Mouse (Mus musculus) CH12.LX (cell line): Measurements from ENCODE around the gene Krba1. TPM values are rescaled to one million over a fixed set of nuclear protein-coding genes. Genes with fewer than 3 reads are reported as not detected.

Experiments used
- DNase-seq: peaks from one replicate; pipeline ENCODE4 v3.0.0-alpha.2; 2013; ENCODE audit errors: extremely low read depth
- H3K27ac ChIP-seq: 2 replicates; pipeline ENCODE4 v1.5.1; 2012; ENCODE audit warnings: low read depth, mild to moderate bottlenecking, control low read depth, moderate library complexity; ENCODE audit not compliant: insufficient read depth
- H3K27me3 ChIP-seq: replicated peaks from 2 replicates; pipeline ENCODE3; 2012; ENCODE audit warnings: inconsistent platforms
- H3K36me3 ChIP-seq, 2 experiments: replicated peaks in 1 of 2; 2 replicates each; pipeline versions ENCODE3 to v1.6.1; 2012; ENCODE audit warnings: inconsistent platforms in 1 of 2, low read length in 1 of 2, mild to moderate bottlenecking in 1 of 2, mixed read lengths in 1 of 2, moderate library complexity in 1 of 2; ENCODE audit not compliant: control insufficient read depth in 1 of 2, insufficient read depth in 1 of 2
- H3K4me1 ChIP-seq, 2 experiments: 2 replicates each; pipeline ENCODE4 v1.6.1; 2012; ENCODE audit warnings: inconsistent platforms in 1 of 2, moderate library complexity in 1 of 2; ENCODE audit not compliant: insufficient read depth in 2 of 2, control insufficient read depth in 1 of 2
- H3K4me2 ChIP-seq: 2 replicates; pipeline ENCODE4 v1.6.1; 2012; ENCODE audit warnings: low read depth, mild to moderate bottlenecking, control low read depth; ENCODE audit not compliant: poor library complexity, insufficient read depth, severe bottlenecking
- H3K4me3 ChIP-seq, 3 experiments: fragments of 150-350 bp in 1 of 3; sonication (generic) in 1 of 3; replicated peaks in 1 of 3; 2 replicates each; pipeline versions ENCODE3 to v1.5.1; 2011 to 2012; ENCODE audit warnings: low read depth in 2 of 3, low read length in 2 of 3, mild to moderate bottlenecking in 2 of 3, moderate library complexity in 2 of 3, control low read depth in 1 of 3, improper control_type of control experiment in 1 of 3, inconsistent platforms in 1 of 3, mixed read lengths in 1 of 3; ENCODE audit not compliant: poor library complexity in 1 of 3
- H3K79me2 ChIP-seq: replicated peaks from 2 replicates; pipeline ENCODE4 v1.6.1; 2012; ENCODE audit warnings: mild to moderate bottlenecking, moderate library complexity; ENCODE audit not compliant: control insufficient read depth, poor library complexity, insufficient read depth, severe bottlenecking; ENCODE audit errors: extremely low read depth
- H3K9ac ChIP-seq: 2 replicates; pipeline ENCODE4 v1.6.1; 2012; ENCODE audit warnings: low read depth, mild to moderate bottlenecking, control low read depth, moderate library complexity; ENCODE audit not compliant: insufficient read depth
- H3K9me3 ChIP-seq: replicated peaks from 2 replicates; pipeline ENCODE3; 2012; ENCODE audit warnings: low read length, inconsistent platforms, mixed read lengths
- BHLHE40 ChIP-seq: IDR thresholded peaks from 2 replicates; pipeline ENCODE4 v1.6.1; 2011; ENCODE audit warnings: mild to moderate bottlenecking, low read depth, low read length, improper control_type of control experiment
- CHD1 ChIP-seq: IDR thresholded peaks from 2 replicates; pipeline ENCODE4 v1.6.1; 2012; ENCODE audit warnings: low read depth, low read length, improper control_type of control experiment, inconsistent platforms
- CHD2 ChIP-seq: IDR thresholded peaks from 2 replicates; pipeline ENCODE4 v1.6.1; 2011; ENCODE audit warnings: low read length, improper control_type of control experiment
- IRF4 ChIP-seq: IDR thresholded peaks from 2 replicates; pipeline ENCODE4 v1.6.1; 2014; ENCODE audit warnings: low read depth, mild to moderate bottlenecking, inconsistent platforms, low read length, improper control_type of control experiment
- JUN ChIP-seq: IDR thresholded peaks from 2 replicates; pipeline ENCODE4 v1.6.1; 2011; ENCODE audit warnings: low read depth, mild to moderate bottlenecking, low read length, improper control_type of control experiment, moderate library complexity; ENCODE audit not compliant: insufficient read depth
- MAZ ChIP-seq: IDR thresholded peaks from 2 replicates; pipeline ENCODE4 v1.6.1; 2012; ENCODE audit warnings: low read depth, mild to moderate bottlenecking, inconsistent platforms, low read length, improper control_type of control experiment, moderate library complexity
- MEF2A ChIP-seq: IDR thresholded peaks from 2 replicates; pipeline ENCODE4 v1.6.1; 2014; ENCODE audit warnings: low read depth, mild to moderate bottlenecking, inconsistent platforms, low read length, improper control_type of control experiment, borderline replicate concordance
- NELFE ChIP-seq: IDR thresholded peaks from 2 replicates; pipeline ENCODE4 v1.6.1; 2011; ENCODE audit warnings: low read depth, low read length, improper control_type of control experiment
- POLR2A ChIP-seq: IDR thresholded peaks from 2 replicates; pipeline ENCODE4 v1.6.1; 2011; ENCODE audit warnings: low read depth, mild to moderate bottlenecking, improper control_type of control experiment, low read length
- RAD21 ChIP-seq: IDR thresholded peaks from 2 replicates; pipeline ENCODE4 v1.6.1; 2011; ENCODE audit warnings: low read depth, mild to moderate bottlenecking, low read length, improper control_type of control experiment, moderate library complexity
- SMC3 ChIP-seq: IDR thresholded peaks from 2 replicates; pipeline ENCODE4 v1.6.1; 2011; ENCODE audit warnings: low read depth, low read length, improper control_type of control experiment
- TBP ChIP-seq: conservative IDR thresholded peaks from 2 replicates; pipeline ENCODE4 v1.6.1; 2011; ENCODE audit warnings: low read depth, low read length, improper control_type of control experiment
- USF1 ChIP-seq: IDR thresholded peaks from 2 replicates; pipeline ENCODE4 v1.6.1; 2014; ENCODE audit warnings: low read depth, mild to moderate bottlenecking, inconsistent platforms, low read length, improper control_type of control experiment
- ZC3H11A ChIP-seq: IDR thresholded peaks from 2 replicates; pipeline ENCODE4 v1.6.1; 2012; ENCODE audit warnings: low read depth, mild to moderate bottlenecking, inconsistent platforms, low read length, improper control_type of control experiment
- dilution Hi-C: fragments of 300-500 bp; cut with MboI; formaldehyde crosslinking; loops from 2 replicates; pipeline ENCODE4 v1.14.3; 2020; ENCODE audit warnings: low sequenced_read_pairs; ENCODE audit not compliant: extremely low pct_unique_long_range_greater_than_20kb, extremely low pct_ligation_motif_present
- in situ Hi-C: fragments of 300-500 bp; cut with MboI; formaldehyde crosslinking; loops from 3 replicates; pipeline ENCODE4 v1.14.3; 2019; ENCODE audit warnings: low sequenced_read_pairs, low pct_ligation_motif_present, low pct_unique_long_range_greater_than_20kb, mixed read lengths
- polyA plus RNA-seq: library from polyadenylated mRNA; unstranded; fragments of >175 nt; gene quantifications from 2 replicates; pipeline ENCODE4 v1.2.1, GENCODE M21; 2012; ENCODE audit warnings: low read depth; ENCODE audit not compliant: insufficient read length
- total RNA-seq, 2 experiments: library from RNA; depleted of rRNA; stranded (reverse); fragments of 300-350 nt in 1 of 2; fragments of >200 nt in 1 of 2; gene quantifications; 2 replicates each; pipeline ENCODE4 v1.2.3; 2012 to 2014

The Krba1 gene
- total and polyA plus RNA-seq, 3 experiments: 2.9 to 12.7 (median 9.8) TPM

GRCm38 (mm10) chr6:48439654-48440053 is 44.3 kb downstream of the Krba1 start:
- no peak overlapping the region for H3K9ac ChIP-seq
- TF ChIP-seq POLR2A (no peak), TBP (no peak), BHLHE40 (no peak), ZC3H11A (no peak), CHD2 (no peak), MAZ (no peak), RAD21 (no peak), SMC3 (no peak), JUN (no peak), MEF2A (no peak), IRF4 (no peak)
- TF ChIP-seq, all 38 proteins: peak for 0
- dilution Hi-C loops (no loop called here), in situ Hi-C loops (no loop called here)
- Histone ChIP-seq H3K4me1 (peaks cover 0 to 30% of the 10 kb centered on the region in 2 experiments; a peak in 2 of 4 replicates), H3K27me3 (no peaks in the 10 kb centered on the region), H3K36me3 (peaks cover 4 to 49% of the 10 kb centered on the region in 2 experiments), H3K9me3 (peaks cover 23% of the 10 kb centered on the region), H3K27ac (no peak overlapping the region), H3K4me2 (no peak overlapping the region), H3K4me3 (no peak overlapping the region), H3K79me2 (no peaks in the 10 kb centered on the region)
- DNase-seq: no peak

- Histone ChIP-seq H3K27ac (no peak overlapping the region), H3K4me2 (no peak overlapping the region), H3K79me2 (no peaks in the 10 kb centered on the region), H3K27me3 (no peaks in the 10 kb centered on the region), H3K36me3 (peaks cover 4 to 49% of the 10 kb centered on the region in 2 experiments), H3K9ac (no peak overlapping the region), H3K4me1 (peaks cover 0 to 30% of the 10 kb centered on the region in 2 experiments; a peak in 2 of 4 replicates), H3K9me3 (peaks cover 23% of the 10 kb centered on the region), H3K4me3 (no peak overlapping the region)
- dilution Hi-C loops (no loop called here), in situ Hi-C loops (no loop called here)
- DNase-seq: no peak
- no peak for TF ChIP-seq NELFE
- no peak for TF ChIP-seq CHD1
- TF ChIP-seq USF1: no peak
These were observed 45.1 kb downstream of the Krba1 start for GRCm38 (mm10) chr6:48440306-48441014.
